Mouse (Mus musculus) brain, embryonic 14.5 days (tissue): ENCODE data around the gene Cryba2.

Experiments used
- CTCF ChIP-seq: fragments of 200-500 bp; IDR thresholded peaks from 2 replicates; pipeline ENCODE4 v1.5.1; 2012; ENCODE audit warnings: inconsistent platforms, mild to moderate bottlenecking, moderate library complexity, borderline replicate concordance; ENCODE audit not compliant: insufficient read depth, insufficient read length; ENCODE audit errors: extremely low read depth
- POLR2A ChIP-seq: fragments of 200-500 bp; IDR thresholded peaks from 2 replicates; pipeline ENCODE4 v1.6.1; 2012; ENCODE audit warnings: mild to moderate bottlenecking, inconsistent platforms, borderline replicate concordance; ENCODE audit not compliant: poor library complexity, insufficient read depth, insufficient read length, severe bottlenecking; ENCODE audit errors: extremely low read depth

GRCm38 (mm10) chr1:74939762-74940161 is 46.8 kb upstream of the Cryba2 start:
- TF ChIP-seq CTCF (no peak), POLR2A (no peak)
